Mouse (Mus musculus) kidney, postnatal 4 days (tissue): Measurements from ENCODE around the gene Nt5c2.
"Not testable (repeated sequence)": the region's sequence is repeated elsewhere in the genome, so short reads cannot be mapped to it uniquely, and the experiment has no call there.

Experiments used
- DNase-seq, 2 experiments: peaks; one replicate each; pipeline ENCODE4 v3.0.0; 2021; ENCODE audit warnings: mixed read lengths in 2 of 2

The Nt5c2 gene

DNA sequence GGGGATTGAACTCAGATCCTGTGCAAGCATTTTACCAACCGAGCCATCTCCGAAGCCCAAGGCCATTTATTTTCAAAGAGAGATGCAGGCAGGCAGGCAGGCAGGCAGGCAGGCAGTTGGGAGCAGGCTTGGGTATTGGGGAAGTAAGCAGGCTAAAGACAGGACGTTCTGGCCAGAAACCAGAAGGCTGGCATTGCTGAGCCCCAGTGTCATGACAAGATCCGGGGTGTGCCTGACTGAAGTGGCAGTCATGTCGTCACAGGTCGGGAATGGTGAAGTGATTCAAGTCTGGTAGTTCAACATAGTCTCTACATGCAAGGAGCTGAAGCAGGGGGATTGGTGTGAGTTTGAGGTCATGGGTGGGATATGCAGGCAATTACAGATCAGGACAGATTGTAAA lies 27.3 kb downstream of the Nt5c2 start:
- no peak for DNase-seq

DNA sequence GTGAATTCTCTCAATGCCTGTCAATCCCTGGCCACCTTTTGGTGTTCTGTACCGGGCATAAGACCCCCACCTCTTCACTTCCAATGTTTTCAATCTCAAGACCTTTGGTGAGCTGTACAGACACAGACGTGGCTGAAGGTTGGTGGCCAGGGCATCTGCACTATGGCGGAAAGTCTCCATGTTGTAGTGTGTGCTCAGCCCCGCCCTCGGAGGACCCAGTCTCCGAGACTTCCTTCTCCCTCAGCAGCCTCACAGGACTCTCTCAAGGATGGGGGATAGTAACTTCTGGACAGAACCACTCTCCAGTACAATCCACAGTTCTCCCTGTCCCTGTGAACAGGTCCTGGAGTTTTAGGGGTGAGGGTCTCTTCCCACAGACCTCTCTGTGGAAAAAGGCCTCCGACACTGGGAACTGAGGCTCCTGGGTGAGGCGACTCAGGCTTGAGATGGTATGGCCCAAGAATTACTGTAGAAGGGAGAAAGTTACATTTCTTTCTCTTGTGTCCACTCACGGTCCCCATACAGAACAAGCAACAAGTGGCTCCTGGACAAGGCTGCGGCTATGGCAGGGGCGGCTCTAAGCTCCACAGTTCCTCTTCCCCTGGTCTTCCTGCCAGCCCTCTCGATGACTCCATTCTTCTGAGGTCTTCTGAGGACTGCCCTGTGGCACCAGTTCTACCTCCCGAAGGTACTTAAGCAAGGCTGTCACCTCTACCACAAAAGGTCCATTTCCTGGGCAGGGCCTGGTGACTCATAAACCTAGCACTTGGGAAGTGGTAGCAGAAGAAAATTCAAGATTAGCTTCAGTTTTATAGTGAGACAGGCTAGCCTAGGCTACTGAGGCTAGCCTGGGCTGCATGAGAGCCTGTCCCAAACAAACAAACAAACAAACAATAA lies 30.0 kb downstream of the Nt5c2 start:
- no peak for DNase-seq

DNA sequence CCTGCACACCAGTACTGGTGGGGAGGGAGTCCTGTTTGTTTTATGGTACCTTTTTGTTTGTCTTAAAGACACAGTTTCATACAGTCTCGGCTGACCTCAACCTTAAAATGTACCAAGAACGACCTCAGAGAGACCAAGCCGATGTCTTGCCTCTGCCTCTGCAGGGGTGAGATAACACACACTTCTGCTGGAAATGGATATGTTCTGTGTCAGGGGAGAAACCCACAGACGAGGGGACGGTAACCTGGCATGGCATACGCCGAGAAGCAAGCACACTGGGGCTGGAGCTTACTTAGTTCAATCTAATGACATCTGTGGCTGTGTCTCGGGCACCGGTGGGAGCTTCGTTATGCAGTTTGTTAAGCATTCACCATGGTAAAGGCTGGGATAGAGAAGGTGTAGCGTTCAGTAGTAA lies 31.0 kb downstream of the Nt5c2 start:
- DNase-seq, result no peak

DNA sequence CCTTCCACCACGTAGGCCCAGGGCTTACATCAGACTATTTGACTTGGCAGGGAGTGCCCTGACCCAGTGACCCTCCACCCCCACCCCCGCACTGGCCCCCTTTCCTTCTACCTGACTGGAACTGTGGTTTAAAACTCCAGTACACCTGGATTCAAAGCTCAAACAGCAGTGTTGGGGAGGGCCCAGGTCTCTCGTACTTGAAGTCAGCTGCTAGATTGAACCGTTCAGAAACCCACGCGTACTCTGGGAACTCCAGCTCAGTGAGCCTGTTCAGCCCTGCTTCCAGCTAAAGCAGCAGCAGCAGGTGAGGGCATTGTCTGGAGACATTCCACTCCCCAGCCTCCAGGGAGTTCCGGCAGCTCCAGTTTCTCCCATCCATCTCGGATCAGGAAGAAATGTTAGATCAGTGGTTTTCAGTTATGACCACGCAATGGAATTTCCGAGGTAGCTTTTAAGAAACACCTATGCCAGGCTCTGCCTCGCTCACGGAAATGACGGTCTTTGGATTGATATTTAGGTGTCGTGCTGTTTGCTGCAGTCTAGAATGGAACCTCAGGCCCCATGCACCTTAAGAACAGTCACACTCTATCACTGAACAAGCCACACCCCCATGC lies 31.5 kb downstream of the Nt5c2 start:
- peak in 1 of 2 experiments; percentile 55 for DNase-seq

DNA sequence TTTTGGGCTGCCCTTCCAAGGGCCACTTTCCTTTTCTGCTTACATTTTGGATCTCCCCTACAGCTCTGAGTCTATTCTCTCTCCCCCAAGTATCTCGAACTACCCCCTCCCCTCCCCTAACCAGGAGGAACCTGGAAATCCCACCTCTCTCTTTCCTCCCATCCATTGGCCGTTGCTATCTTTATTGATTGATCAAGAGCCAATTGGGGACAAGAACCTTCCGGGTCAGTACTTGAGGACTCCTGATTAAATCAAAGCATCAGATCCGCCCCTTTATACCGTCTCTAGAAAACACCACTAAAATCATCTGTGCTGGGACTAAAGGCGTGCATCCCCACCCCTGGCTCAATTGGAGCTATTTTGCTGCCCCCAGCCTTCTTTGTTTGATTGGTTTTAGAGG lies 33.5 kb downstream of the Nt5c2 start:
- no peak for DNase-seq

DNA sequence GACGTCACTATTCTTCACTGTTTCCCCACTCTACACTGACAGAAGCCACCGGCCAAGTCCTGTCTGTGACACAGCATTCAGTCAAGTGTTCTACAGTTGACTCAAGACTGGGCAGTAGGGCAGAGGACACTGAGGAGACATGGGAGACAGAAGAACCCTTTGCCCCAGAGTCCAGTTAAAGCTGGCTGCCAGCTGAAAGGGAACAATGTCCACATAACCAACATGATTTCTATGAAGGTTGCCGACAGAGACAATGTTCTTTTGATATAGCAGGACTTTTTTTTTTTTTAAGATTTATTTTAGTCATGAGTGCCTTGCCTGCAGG lies 35.2 kb downstream of the Nt5c2 start:
- peak in 1 of 2 experiments; percentile 17 for DNase-seq

DNA sequence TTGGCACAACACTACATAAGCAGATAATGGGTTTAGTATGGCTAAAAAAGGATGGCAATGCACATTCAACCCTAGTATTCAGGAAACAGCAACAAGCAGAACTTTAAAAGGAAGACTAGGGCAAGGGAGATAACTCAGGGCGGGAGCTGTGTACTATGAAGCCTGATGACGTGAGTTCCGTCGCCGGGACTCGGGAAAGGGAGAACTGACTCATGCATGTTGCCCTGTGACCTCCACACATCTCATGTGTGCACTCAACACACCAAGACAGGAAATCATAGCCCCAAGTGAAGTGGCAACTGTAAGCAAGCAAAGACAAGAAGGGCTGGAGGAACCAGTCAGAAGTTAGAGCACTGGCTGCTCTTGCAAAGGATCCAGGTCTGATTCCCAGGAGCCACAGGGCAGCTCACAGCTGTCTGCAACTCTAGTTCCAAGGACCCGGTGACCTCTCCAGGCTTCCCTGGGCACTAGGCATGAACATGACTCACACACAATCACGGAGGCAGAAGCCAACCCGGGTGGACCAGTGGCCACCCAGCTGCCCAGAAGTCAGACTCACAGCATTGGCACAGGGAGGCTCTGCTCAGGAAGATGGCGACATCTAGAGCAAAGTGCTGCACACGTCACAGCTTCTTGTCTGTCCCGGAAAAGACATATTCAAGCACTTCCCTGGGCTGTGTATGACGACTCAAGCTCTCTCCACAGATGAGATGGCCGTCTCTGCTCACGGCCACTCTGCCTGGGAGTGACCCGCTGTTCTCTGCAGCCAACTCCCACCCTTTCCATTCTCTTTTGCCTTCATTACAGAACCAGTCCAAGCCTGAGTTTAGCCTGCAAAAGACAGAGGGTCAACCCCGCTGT lies 35.8 kb downstream of the Nt5c2 start:
- peak in 1 of 2 experiments; percentile 36 for DNase-seq

DNA sequence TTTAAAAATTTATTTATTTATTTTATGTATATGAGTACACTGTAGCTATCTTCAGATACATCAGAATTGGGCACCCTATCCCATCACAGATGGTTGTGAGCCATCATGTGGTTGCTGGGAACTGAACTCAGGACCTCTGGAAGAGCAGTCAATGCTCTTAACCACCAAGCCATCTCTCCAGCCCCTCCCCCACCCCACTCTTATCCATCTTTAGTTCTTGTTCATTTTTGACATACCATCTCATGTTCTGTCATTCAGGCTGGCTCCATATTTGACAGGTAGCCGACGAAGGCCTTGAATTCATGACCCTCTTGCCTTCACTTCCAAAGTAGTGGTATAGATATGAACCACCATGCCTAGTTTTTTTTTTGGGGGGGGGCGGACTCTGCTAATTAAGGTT lies 36.9 kb downstream of the Nt5c2 start:
- DNase-seq, result not testable (repeated sequence)

DNA sequence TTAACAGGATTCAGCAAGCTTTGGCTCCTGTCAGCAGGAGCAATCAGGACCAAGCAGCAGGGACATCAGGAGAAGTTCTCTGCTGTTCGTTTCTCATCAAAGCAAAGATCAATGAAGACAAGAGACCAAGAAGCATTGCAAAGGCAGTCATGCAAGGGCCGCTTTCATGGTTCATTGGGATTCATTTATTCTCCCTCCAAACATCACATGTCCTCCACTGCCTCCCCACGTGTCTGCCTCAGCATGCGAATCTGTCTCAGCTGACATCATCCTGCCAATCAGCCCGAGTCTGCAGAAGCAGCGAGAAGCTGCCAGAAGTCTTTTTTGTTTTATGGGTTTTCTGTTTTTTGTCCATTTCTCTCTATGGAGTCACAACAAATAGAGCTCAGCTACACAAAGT lies 37.5 kb downstream of the Nt5c2 start:
- DNase-seq, result peak in 1 of 2 experiments; percentile 66

DNA sequence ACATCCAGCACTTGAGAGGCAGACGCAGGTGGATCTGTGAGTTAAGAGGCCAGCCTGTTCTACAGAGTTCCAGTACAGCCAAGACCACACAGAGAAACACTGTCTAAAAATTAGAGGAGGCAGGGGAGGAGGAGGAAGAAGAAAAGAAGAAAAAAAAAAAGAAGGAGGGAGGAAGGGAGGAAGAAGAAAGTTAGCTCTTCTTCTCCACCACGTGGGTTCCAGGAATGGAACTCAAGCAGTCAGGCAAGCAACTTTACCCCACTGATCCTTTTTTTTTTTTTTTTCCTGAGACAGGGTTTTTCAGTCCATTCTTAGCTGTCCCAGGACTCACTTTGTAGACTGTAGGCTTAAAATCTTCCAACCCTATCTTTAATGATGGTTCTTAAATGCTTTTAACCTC lies 38.2 kb downstream of the Nt5c2 start:
- no peak for DNase-seq

DNA sequence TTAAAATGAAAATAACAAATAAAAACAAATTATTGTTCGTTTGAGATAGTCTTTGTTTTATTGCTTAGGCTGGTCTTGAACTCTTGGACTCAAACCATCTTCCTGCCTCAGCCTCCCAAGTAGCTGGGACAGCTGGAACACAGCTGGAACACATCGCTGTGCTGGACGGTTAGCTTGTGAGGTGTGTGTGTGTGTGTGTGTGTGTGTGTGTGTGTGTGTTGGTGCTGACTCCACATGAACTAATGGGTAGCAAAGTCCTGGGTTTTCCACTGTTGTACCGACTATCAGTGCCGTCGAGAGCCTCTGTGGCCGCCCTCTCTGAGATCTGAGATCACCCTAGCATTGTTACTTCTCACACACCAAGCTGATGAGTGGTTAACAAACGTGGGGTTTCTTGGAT lies 39.0 kb downstream of the Nt5c2 start:
- DNase-seq, result no peak

DNA sequence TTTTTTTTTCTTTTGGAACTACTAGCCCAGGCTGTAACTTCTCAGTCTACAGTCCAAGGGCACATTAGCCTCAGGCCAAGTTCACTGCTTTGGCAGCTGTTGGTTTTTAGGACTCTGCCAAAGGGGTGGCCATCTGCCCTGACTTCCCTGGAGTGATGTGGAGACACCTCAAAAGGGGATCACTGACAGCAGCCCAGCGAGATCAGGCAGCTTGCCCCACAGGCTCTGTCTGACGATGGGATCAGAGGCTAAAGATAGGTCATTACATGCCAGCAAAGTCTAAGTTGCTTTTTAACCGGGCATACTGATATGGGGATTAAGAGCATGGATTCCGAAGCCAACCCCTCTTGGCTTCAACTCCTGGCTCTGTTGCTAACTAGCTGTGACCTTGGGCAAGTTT lies 39.4 kb downstream of the Nt5c2 start:
- DNase-seq, result no peak

DNA sequence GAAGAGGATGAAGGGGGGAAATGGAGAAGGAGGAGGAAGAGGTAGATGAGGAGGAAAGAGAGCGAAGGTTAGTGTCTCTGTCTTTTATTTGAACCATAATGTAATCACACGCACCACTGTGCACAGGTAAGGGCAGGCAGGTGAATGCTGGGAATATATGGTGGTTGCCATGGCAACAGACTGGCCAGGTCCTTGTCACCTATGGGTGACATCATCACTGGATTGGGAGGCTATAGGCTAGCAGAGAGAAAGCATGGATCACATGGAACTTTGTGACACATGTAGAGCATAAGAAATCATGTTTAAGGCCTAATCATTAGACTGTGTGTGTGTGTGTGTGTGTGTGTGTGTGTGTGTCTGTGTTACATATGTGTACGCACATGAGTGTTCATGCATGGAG lies 42.8 kb downstream of the Nt5c2 start:
- DNase-seq, result no peak

DNA sequence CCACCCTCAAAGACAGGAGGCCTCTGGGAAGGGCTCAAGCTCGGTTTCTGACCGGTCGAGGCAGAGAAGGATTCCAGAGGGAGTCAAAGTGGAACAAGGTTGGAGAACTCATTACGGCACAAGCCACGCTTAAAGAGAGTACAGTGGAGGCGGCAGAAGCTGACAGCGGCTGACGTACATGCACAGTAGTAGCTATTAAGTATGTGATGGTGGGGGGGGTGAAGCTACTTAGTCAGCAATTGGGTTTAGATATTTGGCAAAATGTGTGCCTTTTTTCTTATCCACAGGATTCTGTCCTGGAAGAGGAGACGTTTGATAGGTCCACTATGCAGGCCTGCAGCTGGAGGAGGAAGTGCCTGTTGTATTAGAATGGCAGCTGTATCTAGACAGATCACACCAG lies 43.2 kb downstream of the Nt5c2 start:
- DNase-seq, result no peak

DNA sequence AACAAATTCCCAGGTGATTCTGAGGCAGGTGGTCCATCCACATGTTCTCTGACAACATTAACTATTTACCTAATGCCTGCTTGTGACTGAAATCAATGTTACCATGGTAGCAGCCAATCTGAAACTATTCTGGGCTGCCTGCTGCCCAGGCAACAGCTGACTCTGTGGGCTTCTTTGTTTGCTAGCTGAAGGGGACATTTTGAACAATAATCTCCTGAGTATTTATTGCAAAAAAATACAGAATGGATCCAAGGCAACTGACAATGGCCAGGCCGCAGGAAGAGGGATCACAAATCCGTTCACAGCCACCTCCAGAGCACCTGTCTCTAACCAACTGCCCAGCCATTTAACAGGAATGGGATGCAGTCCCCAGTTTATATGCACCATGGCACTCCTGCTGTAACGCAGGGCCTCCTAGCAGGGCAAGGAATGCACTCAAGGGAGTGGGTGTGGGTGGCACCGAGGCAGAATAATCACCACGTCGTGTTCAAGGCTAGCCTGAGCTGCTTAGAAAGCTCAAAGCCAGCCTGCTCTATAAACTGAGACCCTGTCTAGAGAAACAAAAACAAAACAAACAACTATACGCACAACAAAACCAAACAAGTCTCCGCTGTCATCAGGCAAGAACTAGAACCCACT lies 43.8 kb downstream of the Nt5c2 start:
- DNase-seq, result no peak

DNA sequence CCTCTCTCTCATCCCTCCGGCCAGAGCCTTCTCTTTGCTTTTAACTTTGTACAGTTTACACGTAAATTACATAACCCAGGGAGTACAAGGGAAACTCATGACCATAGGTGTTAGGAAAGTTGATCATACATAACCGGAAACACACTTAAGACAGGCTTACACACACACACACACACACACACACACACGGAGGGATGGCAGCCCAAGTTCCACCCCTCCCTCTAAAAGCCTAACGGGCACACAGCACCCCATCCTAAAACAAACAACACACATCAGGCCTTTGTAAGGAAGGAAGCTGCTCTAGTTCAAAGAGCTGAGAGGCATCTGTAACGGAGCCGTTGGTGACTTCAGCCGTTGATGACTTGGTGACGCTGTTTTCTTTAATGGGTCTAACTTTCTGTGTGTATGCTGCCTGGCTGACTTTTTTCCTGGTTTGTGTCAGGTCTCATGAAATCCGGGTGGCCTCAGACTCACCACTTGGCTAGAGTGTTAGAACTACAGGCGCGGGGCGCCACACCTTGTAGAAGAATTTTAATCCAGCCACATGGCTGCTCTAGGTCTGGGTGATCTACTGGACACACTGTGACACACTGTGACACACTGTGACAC lies 44.7 kb downstream of the Nt5c2 start:
- peak in 1 of 2 experiments; percentile 24 for DNase-seq

DNA sequence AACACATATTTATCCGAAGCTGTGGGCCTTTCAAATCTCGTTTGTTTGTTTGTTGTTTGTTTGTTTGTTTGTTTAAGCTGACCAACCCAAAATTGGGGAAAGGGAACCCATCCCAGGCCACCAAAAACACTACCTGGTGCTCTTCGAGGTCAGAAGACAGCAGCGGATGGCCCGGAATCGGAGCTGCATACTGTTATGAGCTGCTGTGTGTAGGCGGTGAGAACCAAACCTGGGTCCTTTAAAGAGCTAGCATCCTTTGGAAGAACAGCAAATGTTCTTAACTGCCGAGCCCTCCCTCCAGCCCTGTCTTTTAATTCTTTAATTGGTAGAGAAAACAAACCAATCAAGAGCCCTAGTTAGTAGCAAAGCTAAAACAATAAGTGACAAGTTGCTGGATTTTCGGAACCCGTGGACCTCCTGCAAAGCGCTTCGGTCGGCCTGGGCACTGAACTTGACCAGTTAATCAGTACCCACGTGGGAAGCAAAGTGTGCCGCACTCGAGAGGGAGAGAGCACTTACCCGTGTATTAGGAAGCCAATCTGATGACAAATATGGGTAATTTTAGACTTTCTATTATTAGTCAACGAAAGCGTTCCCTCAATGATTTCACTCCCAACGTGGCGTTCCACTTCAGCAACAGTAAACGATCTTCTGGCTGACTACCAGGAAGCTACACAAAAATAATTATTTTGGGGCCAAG lies 45.5 kb downstream of the Nt5c2 start:
- DNase-seq, result peak in 1 of 2 experiments; percentile 69

DNA sequence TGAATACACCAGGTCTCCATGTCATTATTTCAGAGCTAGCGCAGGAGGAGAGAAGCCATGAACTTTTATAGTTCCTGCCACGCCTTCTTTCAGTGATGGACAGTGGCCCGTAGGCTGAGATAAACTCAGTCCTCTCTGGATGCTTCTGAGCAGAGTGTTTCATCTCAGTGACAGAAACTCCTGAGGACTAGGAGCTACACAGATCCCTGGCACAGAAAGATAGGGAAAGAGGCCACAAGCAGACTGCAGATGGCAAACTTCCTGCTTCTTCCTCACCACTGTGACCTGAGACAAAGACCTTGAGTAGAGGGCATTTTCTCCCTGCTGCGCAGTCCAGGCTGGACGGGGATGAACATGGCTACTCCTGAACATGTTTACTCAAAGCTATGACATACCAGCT lies 46.1 kb downstream of the Nt5c2 start:
- no peak for DNase-seq

DNA sequence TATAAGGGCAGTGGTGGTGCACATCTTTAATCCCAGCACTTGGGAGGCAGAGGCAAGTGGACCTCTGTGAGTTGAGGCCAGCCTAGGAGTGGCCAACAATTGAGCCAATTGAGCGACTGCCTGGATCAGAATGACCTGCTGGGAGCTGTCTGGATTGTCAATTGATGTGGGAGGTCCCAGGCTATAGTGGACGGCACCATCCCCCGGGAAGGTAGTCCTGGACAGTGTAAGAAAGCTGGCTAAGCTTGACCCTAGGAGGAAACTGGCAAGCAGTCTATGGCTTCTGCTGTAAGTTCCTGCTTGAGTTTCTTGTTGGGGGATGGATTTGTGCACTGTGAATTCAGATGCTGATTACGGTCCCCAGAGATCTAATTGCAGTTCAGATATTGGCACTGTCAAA lies 47.1 kb downstream of the Nt5c2 start:
- no peak for DNase-seq

DNA sequence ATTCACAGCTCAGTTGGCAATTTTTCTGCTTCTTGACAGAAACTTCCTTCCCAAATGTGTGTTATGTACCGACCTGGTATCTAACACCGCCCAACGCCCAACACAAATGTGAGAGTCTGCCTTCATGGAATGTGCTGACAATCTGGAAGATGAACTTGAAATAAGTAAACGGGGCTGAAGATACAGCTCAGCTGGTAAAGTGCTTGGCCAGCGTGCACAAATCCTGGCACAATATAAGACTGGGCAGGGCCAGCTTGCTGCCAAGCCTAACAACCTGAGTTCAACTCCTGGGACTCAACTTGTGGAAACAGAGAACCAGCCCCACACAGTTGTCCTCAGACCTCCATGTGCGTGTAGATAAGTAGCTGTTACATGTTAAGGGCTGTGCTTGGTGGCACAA lies 48.6 kb downstream of the Nt5c2 start:
- no peak for DNase-seq

DNA sequence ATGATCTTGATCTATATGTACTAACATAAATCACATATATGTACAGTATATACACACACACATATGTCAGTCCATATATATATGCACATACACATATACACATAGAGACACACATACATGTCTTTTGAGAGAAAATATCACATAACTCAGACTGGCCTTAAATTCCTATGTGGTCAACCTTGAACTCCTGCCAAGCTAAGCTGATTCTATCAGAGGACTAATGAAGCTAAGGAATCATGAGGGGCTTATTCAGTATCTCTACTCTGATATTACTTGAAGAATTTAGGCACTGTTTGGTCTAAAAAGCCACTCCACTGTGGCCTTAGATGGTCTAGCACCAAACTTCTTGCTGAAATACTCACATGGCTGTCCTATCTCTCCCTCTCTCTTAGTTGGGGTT lies 49.5 kb downstream of the Nt5c2 start:
- no peak for DNase-seq

DNA sequence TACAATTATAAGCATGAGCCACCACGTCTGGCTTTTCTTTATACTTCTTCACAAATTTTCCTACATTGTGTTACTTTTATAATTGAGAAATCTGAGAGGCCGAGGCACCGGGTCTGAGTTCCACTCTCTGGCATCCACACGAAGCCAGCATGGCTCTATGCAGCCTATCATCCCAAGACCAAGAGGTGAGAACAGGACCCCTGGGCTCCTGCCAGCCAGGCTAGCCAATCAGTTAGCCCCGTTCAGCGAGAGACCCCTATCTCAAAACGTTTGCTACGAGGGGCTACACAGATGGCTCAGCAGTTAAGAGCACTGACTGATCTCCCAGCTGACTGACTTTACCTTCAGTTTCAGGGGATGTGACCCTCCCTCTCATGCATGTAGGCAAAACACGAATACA lies 50.6 kb downstream of the Nt5c2 start:
- DNase-seq, result no peak
